Mouse (Mus musculus): ENCODE data around the gene Taf3. TPM values are rescaled to one million over a fixed set of nuclear protein-coding genes. Genes with fewer than 3 reads are reported as not detected.

Taf3 gene
- total RNA-seq, 1 experiment from 2014 or later: 14.4 TPM

- DNase-seq: no peak
Observed at GRCm38 (mm10) chr2:9955576-9956535, 92.5 kb downstream of the Taf3 start.

DNA sequence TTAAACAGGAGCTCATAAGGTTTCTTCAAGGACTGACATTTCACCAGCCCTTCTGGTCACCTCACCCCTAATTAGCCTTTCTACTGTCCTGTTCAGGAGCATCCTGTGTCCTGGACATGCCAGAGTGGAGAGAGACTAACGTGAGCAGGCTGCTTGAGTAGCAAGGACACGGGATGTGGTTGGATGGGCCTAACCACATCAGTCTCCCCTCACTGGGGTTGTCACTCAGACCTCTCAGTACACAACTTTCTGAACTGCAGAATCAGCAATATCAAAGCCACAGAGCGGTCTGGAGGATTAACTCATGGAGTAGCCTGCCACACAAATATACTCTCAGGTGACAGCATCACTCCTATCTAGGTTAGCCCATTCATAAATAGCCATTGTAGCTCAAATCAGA, 101.7 kb downstream of the Taf3 start:
- no peak for DNase-seq

DNA sequence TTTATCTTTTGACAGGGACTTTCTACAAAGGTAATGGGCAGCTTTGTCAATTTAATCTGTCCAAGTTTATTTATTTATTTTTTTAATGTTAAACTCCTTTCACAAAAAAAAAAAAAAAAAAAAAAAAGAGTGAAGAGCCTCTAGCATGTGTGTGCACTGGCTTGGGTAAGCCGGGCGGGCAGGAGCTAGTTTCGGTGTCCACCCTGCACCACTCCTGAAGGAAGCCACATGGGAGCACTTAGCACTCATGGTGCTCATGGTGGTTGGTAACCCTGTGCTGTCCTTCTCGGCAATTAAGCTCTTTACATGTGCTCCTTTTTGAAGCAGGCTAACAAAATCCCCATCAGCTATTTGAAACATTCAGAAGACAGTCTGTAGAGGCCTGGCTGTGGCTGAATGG, 102.8 kb downstream of the Taf3 start:
- DNase-seq: no peak

DNA sequence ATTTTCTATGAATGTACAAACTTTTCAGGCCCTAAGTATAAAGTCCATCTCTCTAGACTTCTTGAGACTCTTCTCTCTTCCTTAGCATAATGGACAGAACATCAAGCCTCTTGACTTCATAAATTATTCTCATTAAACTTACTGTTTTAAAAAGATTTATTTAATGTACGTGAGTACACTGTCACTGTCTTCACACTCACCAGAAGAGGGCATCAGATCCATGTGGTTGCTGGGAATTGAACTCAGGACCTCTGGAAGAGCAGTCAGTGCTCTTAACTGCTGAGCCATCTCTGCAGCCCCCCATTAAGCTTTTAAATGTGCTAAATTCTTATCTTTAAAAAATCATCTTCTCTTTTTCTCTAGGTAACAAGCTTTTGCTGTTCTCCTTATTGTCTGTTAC, 105.4 kb downstream of the Taf3 start:
- no peak for DNase-seq

DNA sequence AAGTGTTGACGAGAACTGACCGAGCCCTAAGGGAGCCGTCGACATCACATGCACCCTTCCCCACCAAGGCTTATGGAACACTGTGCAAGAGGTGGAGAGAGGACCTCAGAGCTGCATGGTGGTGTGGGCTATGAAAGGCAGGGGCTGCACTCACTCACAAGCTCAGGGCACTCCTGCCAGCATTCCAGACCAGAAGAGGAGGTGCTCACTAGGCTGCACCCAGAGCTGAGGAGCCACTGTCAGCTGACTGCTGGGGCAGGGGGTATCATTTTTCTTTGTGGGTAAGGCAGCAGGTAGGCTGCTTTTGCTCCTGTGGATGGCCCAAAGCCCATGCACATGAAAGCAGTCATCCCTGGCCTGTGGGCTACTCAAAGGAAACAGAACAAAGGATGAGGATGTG, 109.1 kb downstream of the Taf3 start:
- no peak for DNase-seq

GRCm38 (mm10) chr2:9935965-9936364, 112.4 kb downstream of the Taf3 start:
- no peak for DNase-seq

GRCm38 (mm10) chr2:9926905-9927283, 121.5 kb downstream of the Taf3 start:
- DNase-seq: no peak

DNA sequence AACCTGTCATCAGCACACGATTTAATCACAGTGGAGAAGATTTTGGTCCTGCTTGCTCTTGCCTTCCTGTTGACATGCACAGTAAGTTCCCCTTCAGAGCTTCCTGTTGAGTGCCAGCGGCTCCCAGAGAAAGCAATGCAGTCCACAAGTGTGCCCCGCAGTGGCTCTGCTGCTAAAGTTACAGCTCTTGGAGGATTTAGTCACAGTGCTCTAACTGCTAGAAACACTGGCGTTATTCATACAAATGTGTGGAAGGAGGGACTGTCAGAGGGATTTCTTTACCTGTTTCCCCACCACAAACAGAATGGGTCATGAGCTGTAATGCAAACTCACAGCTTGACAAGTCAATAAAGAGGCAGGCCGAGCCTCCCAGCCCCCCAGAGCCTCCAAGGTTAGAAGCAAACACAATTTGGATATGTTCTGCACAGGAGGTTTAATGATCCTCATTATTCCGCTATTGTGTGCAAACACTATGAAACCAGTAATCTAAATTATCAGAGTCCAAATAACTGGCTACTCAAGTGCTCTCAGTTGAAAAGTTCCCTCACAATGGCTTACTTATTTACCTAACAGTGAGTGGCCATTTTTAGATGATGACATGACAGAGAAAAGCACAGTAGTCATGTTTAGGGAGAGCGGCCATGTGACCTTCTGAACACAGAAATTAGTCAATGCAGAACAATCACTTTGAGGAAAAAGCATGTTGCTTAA, 122.0 kb downstream of the Taf3 start:
- no peak for DNase-seq

GRCm38 (mm10) chr2:9918691-9919471, 129.5 kb downstream of the Taf3 start:
- DNase-seq: no peak

GRCm38 (mm10) chr2:9917602-9918001, 130.8 kb downstream of the Taf3 start:
- no peak for DNase-seq

DNA sequence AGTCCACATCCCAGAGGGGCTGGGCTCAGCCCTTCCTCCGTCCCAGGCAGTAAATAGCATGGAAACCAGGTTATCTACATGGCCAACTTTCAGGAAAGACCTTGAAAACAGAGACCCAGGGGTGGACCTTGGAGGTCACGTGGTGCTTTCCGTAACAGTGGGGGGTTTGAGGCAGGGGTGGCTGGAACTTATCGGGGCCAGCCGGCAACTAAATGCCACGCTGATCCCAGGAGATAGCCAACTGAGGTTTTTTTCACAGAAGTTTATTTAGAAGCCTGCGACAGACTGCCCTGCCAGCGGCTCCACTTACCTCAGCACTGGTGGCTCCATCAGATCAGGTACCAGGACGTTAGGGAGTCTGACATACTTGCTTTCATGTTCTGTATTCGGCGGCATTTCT, 142.4 kb downstream of the Taf3 start:
- DNase-seq: no peak

GRCm38 (mm10) chr2:9903854-9904560, 144.4 kb downstream of the Taf3 start:
- DNase-seq: no peak

GRCm38 (mm10) chr2:9897846-9898245, 150.6 kb downstream of the Taf3 start:
- DNase-seq: no peak

GRCm38 (mm10) chr2:9896097-9896770, 152.2 kb downstream of the Taf3 start:
- DNase-seq: no peak

GRCm38 (mm10) chr2:9894836-9895593, 153.4 kb downstream of the Taf3 start:
- DNase-seq: no peak

DNA sequence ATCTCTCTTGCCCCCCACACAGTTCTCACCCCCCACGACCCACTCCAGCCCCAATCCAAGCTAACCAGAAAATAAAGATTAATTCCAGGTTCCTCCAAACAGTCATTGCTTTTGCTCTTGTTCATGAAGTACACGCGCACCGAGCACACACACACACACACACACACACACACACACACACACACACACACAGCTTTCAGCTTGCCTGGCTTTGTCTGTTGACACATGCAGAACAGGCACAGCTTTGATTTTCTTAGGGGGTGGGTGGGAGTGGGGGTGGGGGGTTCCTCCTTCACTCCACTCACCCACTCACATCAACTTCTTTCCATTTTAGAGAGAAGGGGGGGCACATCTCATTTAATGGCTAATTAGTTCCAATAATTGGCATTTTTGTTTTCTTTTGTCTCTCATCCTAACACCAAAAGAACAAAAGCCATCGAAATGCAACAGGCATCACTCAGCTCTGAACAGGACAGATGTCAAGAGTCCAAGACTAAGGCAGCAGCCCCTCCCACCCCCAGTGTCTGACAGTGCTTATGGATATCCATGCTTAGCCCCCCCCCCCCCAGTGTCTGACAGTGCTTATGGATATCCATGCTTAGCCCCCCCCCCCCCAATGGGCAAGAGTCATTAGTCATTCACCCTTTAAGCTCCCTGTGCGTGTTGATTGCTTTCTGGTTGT, 155.0 kb downstream of the Taf3 start:
- DNase-seq: no peak

GRCm38 (mm10) chr2:9892541-9892940, 155.9 kb downstream of the Taf3 start:
- DNase-seq: no peak

GRCm38 (mm10) chr2:9890906-9891305, 157.5 kb downstream of the Taf3 start:
- DNase-seq: no peak

DNA sequence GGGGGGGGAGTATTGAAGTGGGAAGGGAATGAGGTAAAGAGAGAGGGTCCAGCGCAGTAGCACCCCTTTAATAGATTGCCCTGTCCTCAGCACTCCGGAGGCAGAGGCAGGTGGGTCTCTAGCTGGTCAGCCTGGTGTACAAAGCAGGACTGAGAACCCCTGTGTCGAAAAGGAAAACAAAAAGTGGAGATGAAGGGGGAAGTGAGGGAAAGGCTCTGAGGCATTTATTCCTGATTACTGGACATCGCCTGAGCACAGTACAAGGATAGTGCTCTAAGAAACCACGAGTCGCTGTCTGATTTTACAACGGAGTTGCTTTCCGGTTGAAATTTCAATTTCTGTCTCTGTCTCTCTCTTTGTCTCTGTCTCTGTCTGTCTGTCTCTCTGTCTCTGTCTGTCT, 158.1 kb downstream of the Taf3 start:
- no peak for DNase-seq

DNA sequence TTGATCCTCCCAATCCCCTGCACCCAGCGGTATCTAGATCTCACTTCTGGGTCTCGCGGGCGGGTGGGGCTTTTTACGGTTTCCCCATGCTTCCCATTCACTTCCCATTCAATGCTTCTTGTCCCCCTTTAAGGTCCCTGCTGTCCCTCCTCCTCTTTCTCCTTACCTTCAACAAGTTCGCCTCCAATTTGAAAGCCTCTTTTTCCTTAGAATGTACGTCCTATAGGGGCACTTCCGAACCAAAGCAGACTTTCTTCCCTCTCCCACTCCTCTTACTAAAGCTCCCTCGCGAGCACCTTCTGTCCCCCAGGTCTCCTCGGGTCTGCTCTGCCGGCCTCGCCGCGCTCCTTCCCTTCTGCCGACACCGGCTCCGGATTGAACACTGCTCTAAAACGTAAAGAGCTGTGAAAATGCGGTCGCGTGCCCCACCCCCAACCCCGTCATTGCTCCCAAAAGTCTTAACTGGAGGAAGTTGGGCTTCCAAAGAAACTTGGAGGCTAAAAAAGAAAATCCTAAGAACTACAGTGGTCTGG, 158.7 kb downstream of the Taf3 start, which contains the start of gene Gata3:
Gata3 (minus strand) TSS at position 384 of the 533 bp plus-strand sequence.
- no peak for DNase-seq
